Mouse (Mus musculus) gastrocnemius, postnatal 36 days (tissue): ENCODE data around the gene Btbd18. TPM values are rescaled to one million over a fixed set of nuclear protein-coding genes. Genes with fewer than 3 reads are reported as not detected.

Experiments
- DNase-seq, 2 experiments: peaks; one replicate each; pipeline ENCODE4 v3.0.0; 2022
- intact Hi-C: fragments of 180-260 bp; cut with DNase I; formaldehyde crosslinking; loops from one replicate; pipeline ENCODE4 v1.15.1; 2025
- total RNA-seq, 2 experiments: library from RNA; stranded (reverse); gene quantifications; 2 replicates each; pipeline ENCODE4 v1.2.3; 2021

Gene Btbd18
- total RNA-seq, 2 experiments from 2014 or later, result not detected

DNA sequence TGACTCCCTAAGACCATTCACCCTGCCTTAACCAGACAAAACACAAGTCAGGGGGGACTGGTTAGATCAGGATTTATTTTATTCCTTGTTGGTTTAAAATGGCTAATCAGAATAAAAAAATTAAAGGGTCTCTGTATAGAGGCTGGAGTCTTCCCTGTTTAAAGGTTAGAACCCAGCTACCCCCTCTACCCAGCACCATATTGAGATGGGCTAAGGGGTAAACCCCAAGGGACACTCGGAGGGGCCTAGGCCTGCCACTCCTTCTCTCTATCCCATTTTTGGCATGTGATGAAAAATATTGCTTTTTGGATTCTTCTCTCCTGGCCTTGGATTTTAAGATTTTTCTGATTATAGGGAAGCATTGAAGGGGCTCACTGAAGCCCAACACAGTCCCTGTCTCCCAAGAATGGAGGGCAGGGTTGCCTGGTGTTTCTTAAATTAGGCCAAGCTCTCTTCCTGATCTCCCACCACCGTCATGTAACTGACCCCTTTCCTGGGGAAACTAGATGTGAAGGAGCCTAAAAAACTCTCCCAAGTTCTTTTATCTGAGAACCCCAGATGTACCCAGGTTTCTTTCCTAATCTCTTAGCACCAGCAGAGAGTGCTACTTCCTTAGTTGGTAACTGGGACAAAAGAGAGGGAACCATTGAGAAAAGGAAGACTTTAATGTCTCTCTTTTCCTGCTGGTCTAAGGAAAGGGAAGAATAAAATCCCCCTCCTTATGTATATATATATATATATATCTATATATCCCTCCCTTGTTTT is 29.4 kb downstream of the Btbd18 start:
- intact Hi-C loops, result no loop called here
- DNase-seq, result no peak

DNA sequence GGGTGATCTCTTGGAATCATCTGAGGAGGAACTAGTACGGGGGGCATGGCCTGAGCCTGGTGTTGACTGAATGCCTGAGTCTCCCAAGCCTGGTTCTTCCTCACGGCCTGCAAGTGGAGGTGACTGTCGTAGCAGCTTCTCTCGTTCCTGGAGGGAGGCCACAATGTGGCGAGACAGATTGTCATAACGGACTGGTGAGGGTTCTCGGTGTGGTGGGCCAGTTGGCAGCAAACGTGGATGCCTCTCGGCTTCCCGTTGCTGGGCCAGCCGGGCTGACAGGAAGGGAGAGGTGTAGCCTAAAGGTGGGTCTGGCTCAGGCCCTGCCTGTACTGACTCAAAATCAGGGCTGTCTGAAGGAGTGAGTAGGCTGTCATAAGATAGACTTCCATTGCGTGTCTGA is 31.2 kb downstream of the Btbd18 start:
- DNase-seq, result no peak
- intact Hi-C loops, result no loop called here

DNA sequence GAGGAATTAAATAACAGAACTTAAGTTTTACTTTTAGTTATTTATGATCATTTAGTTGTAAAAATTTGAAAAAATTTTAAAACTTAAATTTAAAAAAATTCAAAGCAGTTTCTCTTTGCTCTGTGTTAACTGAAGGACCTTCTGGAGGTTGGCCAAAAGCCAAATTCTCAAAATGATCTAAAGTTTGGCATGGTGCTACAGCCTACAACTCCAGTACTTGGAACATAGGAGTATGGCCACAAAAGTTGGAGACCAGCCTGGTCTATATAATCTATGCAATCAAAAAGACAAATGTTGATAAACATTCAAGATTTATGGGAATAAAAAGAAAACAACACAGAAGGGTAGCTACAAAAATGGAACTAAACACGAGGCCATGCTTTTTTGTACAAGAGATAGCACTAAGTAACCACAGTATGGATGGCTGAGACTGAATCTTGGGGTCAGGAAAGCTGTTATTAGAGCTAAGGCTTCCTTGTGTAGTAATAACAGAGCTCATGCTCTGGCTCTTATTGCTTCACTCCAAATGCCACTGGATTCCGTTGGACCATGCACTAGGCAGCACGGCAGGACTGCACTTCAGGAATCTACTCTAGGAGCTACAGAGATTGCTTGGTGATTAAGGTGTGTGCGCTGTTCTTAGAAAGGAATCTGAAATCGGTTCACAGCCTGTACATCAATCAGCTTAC is 36.3 kb downstream of the Btbd18 start:
- intact Hi-C loops, result no loop called here
- no peak for DNase-seq

DNA sequence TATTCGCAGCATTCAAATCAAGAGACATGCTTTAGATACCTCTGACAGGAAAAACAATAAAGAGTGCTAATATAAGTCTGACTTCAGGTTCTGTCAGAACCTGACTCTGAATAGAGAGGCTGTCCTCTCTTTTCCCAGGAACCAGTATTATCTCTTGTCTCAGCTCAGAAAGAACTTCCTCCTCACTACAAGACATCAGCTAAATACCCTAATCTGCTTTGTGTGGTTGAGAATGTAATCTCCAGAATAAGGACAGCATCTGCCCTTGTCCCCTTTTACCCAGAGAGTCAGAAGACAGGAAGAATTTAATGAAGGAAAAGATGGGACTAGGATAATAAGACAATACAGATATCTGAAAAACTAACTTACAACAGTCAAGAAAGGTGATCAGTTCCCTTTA is 44.6 kb downstream of the Btbd18 start:
- intact Hi-C loops, result no loop called here
- DNase-seq, result no peak

DNA sequence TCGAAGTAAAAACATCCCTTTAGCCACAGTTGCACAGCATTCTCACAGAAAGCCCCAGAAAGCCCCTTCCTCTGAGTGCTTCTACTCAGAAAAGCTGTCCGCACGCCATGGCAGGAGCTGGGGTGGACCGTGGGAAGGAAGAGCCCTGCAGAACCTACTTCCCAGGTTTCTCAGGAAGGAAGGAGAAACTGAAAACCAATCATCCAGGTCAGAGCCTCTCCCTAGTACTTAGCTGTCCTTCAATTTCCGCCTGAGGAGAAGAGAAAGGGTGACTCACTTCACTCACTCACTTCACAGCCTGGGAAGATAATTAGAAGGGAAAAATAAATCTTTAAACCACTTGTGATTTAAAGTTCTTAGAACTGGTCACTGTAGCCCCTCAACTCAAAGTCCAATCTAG is 45.5 kb downstream of the Btbd18 start:
- intact Hi-C loops, result no loop called here
- DNase-seq, result no peak

DNA sequence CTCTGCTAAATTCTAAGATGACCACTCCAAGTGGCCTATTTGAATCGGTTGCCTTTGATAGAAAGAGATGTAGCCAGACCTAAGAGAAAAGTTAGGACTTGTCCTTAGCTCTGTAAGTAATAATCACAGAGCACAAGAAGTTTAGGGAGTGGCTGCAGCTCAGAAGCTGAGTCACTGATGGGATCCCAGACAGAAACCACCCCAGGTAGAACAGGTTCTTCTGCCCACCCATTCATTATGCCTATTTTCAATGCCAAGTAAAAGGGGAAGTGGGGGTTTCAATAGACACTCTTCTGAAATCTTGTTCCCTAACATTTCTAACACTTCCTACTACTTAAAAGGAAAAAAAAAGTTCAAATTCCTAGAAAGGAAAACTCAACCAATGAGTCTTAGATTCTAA is 46.4 kb downstream of the Btbd18 start:
- intact Hi-C loops, result no loop called here

DNA sequence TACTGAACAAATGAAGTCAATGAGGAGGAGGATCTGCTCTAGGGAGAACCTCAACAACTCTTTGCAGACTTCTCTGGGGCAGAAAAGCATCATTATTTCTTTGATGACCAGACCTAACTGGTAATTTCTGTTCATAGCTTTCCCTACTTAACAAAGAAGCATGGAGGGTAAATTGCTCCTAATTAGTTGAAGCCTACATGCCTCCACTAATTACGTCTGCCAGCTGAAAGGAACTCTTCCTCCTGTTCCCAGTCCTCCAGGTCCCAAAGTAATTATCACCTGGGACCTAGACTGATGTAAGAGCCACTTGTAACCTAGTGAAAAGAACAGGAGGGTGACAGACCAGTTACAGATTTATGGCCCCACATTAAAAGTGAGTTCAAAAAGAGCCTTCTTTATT is 48.6 kb downstream of the Btbd18 start:
- intact Hi-C loops, result no loop called here
- DNase-seq, result no peak

More for the DNA sequence above, 46.4 kb downstream of the Btbd18 start:
- no peak for DNase-seq

DNA sequence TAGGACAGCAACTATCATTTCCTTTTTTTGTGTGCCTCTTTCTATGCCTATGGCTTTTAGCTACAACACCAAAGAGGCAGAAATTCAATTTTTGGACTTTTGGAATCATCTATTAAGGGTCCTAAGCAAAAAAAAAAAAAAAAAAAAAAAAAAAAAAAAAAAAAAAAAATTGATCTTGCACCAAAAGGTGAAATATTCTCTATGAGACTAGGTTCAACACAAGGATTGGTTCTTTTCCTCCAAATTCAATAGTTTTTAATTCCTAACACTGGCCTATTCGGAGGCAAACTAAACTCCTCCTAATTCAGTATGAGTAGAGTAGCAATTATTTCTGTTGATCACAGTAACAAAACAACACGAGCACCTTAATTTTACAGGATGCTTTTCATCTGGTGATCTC is 53.0 kb downstream of the Btbd18 start:
- intact Hi-C loops, result loop anchor here (5.0 kb wide), 1 partner anchor 35 kb away; the partner anchor contains the start of genes Gm28635, Med19 and Tmx2

DNA sequence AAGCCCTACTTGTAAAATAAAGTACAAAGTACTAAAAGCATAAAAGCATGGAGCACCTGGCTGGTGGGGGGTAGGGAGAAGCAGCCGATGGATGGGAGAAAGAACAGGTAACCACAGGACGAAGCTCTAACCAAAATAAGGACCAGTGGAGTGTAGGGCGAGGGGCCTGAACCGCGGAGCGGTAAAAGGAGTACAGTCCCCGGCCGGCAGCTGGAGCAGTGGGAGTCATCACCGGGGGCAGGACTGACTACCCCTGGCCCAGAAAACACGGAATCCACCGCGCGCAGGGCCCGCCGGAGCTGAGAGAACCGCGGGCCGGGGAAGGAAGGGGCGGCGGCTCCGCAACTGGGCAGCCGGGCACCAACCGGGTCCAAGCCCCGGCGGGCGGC is 55.5 kb downstream of the Btbd18 start:
- intact Hi-C loops, result loop anchor here (5.0 kb wide), 1 partner anchor 37 kb away; the partner anchor contains the start of genes Gm28635, Med19 and Tmx2
- DNase-seq, result no peak

More for the DNA sequence above, 53.0 kb downstream of the Btbd18 start:
- DNase-seq, result no peak

DNA sequence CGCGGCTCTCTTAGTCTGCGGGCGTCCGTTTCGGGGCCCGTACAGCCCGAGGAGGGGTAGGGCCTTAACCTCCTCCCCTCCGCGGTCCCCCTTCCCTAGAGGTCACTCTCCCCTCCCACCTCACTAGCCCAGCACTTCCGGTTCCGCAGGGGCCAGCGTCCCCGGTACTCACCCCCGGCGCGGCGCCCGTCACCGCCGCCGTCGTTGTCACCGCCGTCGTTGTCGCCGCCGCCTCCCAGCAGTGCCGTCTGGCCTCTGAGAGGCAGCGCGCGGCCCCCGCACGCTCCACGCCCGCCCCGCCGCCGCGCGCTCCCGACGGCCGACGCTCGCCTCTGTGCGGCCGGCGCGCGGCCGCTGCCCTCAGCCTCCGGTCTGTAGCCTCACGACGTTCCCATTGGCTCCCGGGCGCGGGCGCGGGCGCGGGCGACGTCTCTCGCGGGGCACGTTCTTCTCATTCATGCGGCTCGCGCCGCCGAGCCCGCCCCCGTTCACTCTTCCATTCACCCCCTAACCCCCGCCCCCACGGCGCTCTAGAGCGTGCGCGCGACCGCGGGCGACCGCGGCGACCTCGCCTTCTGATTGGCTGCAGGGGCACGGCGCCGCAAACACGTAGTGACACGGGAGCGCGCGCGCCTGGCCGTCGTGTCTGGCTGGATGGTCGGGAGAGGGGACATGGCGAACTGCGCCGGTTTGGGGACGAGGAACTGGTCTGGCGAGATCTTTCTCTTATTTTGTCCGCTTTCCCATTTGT is 56.1 kb downstream of the Btbd18 start, which contains the start of gene Zdhhc5:
Gene Zdhhc5 (minus strand): TSS at position 370 of the 751 bp plus-strand sequence.
- intact Hi-C loops, result loop anchor here (5.0 kb wide), 1 partner anchor 38 kb away; the partner anchor contains the start of genes Gm28635, Med19 and Tmx2

DNA sequence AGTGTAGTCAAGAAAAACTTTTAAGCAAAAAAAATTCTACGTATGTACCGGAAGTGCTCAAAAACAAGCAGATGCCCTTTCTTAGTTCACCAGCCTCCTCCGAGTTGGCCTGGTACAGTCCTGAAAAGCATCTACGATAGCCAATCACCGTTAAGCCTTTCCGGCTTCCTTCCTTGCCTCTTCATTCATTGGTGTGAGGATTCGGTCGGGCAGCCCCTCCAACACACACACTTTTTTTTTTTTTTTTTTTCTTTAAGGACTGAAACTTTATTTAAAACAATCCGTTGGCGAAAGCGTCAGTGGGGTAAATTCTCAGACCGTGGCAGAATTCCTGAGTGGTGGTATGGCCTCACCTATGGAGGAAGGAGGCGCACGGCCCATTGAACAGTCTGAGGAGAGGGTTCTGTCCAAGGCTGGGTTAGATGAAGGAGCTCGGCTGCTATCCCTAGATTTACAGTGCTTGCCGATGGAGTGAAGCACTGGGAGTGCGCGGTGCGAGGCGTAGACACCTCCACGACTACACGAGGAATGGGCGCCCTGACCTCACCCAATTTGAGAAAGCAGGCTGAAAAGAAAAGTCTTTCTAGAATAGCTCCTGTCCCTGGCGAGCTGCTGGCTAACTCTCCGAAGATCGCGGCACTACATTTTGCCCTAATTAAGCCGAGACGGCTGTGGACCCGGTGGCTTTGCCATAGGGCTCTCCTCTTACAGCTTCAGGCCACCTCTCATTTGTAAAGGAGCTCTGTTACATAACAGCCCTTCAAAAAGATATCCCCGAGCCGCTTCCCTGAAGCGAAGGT is 56.9 kb downstream of the Btbd18 start:
- DNase-seq, result peak; percentile 53 to 73
- intact Hi-C loops, result no loop called here

More for the DNA sequence above, 56.1 kb downstream of the Btbd18 start, which contains the start of gene Zdhhc5:
- DNase-seq, result peak; percentile 98

DNA sequence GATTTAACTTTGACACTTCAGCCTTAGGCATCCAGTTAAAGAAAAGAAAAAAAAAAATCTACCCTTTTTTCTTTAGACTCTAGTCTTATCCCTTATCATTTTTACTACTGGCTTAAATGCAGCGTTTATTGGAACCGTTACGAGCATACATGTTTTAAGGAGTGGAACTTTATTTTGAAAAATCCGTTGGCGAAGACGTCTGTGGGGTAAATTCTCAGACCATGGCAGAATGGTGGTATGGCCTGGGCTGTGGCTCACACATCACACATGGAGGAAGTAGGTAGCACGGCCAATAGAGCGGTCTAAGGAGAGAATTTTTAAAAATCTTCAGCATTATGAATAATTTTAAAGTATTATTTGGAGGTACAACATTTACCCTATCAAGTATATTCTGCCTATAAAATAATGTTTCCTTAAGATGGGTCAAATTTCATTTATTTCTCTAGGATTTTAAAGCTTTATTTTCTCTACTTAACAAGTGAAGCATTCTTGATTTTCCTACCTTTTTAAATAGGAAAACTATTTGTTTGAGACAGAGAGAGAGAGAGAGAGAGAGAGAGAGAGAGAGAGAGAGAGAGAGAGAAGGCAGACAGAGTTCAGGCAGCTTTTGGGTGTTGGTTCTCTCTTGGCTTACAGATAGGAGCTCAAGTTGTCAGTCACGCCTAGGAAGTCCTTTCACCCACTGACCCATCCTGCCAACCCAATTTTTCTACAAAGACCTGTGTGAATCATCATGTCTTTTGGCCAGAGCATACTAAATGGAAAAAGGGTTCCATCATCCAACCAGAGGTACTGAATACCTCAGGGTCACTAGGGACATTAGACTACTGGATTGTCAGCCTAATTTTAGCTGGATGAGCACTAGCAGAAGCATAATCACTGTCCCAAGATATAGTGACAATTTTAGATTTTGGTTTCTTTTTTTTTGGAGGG is 57.8 kb downstream of the Btbd18 start:
- no peak for DNase-seq
- intact Hi-C loops, result no loop called here

DNA sequence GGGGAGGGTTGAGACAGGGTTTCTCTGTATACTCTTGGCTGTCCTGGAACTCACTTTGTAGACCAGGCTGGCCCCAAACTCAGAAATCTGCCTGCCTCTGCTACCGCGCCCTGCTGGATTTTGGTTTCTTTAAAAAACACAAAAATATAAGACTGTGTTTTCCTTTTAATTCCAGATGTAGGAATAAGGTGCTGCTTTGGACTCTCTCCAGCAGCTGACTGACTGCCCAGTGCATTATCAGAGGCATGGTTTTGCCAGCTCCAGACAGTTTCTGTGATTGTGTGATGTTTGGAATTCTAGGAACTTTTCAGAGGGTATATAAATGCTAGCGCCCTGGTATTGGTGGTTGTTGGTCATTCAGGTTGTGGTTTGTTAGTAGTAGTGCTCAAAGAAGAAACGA is 58.5 kb downstream of the Btbd18 start:
- intact Hi-C loops, result no loop called here
- DNase-seq, result no peak

Other genes with a start within 250 kb of the Btbd18 start
- 10 to 100 TPM; 10.5 TPM for gene Calcrl, start 233.7 kb upstream of the Btbd18 start, total RNA-seq
- gene Tfpi, start 182.3 kb upstream of the Btbd18 start, total RNA-seq, result 1 to 10 TPM; 2.1 to 2.3 TPM
- gene Ctnnd1, start 8.3 kb upstream of the Btbd18 start, total RNA-seq, result 10 to 100 TPM; 28.8 to 29.9 TPM
- 10 to 100 TPM in 1 of 2 experiments, 1 to 10 TPM in 1; 6.8 to 13.0 TPM for gene Selenoh, start 11.7 kb downstream of the Btbd18 start, total RNA-seq
- not detected for gene Gm28635, start 19.0 kb downstream of the Btbd18 start, total RNA-seq
- 1 to 10 TPM; 5.2 to 6.7 TPM for gene Med19, start 19.3 kb downstream of the Btbd18 start, total RNA-seq
- 10 to 100 TPM; 45.8 to 50.2 TPM for gene Tmx2, start 20.1 kb downstream of the Btbd18 start, total RNA-seq
- gene Zdhhc5, start 56.1 kb downstream of the Btbd18 start, total RNA-seq, result 10 to 100 TPM; 57.5 to 62.2 TPM
- 1 to 10 TPM; 2.8 to 3.6 TPM for gene Clp1, start 68.3 kb downstream of the Btbd18 start, total RNA-seq
- under 1 TPM; 0.35 to 0.61 TPM for gene Ypel4, start 75.0 kb downstream of the Btbd18 start, total RNA-seq
- under 1 TPM in 1 of 2 experiments, not detected in 1; 0.51 TPM for gene Gm19426, start 84.6 kb downstream of the Btbd18 start, total RNA-seq
- gene Serping1, start 116.4 kb downstream of the Btbd18 start, total RNA-seq, result 10 to 100 TPM; 44.8 to 46.5 TPM
- 1 to 10 TPM; 2.6 to 3.5 TPM for gene Ube2l6, start 139.7 kb downstream of the Btbd18 start, total RNA-seq
- 10 to 100 TPM; 58.7 to 84.0 TPM for gene Smtnl1, start 163.6 kb downstream of the Btbd18 start, total RNA-seq
- 10 to 100 TPM; 39.6 to 55.9 TPM for gene Timm10, start 167.9 kb downstream of the Btbd18 start, total RNA-seq
- gene Slc43a1, start 179.8 kb downstream of the Btbd18 start, total RNA-seq, result 10 to 100 TPM in 1 of 2 experiments, 1 to 10 TPM in 1; 7.6 to 19.2 TPM
- under 1 TPM; 0.20 to 0.26 TPM for gene Rtn4rl2, start 227.6 kb downstream of the Btbd18 start, total RNA-seq